Mouse (Mus musculus) right cerebral cortex, postnatal 25 days (tissue): ENCODE measurements around the gene Diaph3.
"Not testable (repeated sequence)": the region's sequence is repeated elsewhere in the genome, so short reads cannot be mapped to it uniquely, and the experiment has no call there.

Source experiments
- DNase-seq: peaks from one replicate; pipeline ENCODE4 v3.0.0; 2022

Diaph3 gene

GRCm38 (mm10) chr14:86729617-86730098, 411.4 kb downstream of the Diaph3 start:
- no peak for DNase-seq

GRCm38 (mm10) chr14:86727538-86728045, 413.4 kb downstream of the Diaph3 start:
- no peak for DNase-seq

GRCm38 (mm10) chr14:86721768-86722167, 419.3 kb downstream of the Diaph3 start:
- no peak for DNase-seq

GRCm38 (mm10) chr14:86721082-86721481, 420.0 kb downstream of the Diaph3 start:
- DNase-seq = no peak

DNA sequence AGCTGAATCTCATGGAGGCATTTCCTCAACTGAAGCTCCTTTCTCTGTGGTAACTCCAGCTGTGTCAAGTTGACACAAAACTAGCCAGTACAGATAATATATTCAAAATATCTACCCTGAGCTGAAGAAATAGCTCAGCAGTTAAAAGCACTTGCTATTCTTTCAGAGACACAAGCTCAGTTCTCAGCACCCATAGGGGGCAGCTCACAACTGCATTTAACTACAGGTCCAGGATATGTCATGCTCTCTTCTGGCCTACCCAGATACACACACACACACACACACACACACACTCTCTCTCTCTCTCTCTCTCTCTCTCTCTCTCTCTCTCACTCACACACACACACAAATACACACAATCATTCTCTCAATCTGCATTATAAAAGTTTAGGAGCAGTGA, 420.6 kb downstream of the Diaph3 start:
- DNase-seq = not testable (repeated sequence)

- no peak for DNase-seq
Observed at GRCm38 (mm10) chr14:86714088-86714690, 426.8 kb downstream of the Diaph3 start.

DNA sequence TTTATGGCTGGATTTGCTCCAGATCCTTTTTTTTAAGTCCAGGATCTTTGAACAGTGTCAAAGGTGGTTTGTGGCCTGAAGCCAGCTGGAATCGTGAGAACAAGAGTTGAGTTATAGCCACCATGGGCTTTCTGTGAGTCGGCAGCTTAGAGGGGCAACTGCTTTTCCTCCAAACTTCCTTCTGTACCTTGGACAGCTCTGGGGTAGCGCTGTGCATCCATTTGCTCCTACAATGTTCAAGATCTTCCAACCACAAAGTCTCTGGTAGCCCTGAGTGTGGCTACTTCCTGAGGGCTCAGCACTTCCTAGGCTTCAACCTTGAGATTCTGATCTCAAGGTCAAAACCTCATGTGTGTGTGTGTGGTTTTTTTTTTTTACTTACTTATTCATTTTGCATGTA, 437.0 kb downstream of the Diaph3 start:
- no peak for DNase-seq

DNA sequence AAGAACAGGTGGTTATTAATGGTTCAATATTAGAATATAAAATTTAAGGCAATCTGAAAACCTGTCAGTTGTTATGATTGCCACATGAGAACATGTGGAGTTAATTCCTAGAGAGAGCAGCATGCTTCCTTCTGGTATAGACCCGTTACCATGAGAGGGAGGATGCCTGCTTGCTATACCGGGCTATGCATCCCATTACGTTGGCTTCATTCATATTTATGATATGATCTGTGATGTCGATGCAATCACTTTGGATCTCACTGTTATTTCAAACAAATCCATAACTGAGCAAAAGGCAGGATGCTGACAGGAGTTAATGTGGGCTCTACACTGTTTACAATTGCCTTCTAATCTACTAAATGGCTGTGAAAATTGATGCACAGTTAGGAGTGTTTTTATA, 439.9 kb downstream of the Diaph3 start:
- no peak for DNase-seq

DNA sequence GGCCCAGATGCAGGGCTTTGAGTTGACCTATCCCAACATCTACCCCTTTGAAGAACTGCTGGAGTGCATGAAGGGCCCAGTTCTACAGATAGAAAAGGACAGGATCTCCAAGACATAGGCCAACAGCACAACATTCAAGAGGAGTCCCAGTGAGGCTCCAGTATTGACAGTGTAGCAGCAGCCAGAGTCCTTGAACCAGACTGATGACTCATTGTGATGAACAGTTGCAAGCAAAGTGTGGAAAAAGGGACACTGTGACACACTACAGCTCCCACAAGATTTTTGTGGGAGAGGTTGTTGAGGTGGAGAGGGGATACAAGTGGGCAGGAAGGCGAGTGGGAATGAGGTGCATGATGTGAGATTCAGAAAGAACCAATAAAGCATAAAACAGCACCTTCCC, 443.1 kb downstream of the Diaph3 start:
- DNase-seq = no peak

DNA sequence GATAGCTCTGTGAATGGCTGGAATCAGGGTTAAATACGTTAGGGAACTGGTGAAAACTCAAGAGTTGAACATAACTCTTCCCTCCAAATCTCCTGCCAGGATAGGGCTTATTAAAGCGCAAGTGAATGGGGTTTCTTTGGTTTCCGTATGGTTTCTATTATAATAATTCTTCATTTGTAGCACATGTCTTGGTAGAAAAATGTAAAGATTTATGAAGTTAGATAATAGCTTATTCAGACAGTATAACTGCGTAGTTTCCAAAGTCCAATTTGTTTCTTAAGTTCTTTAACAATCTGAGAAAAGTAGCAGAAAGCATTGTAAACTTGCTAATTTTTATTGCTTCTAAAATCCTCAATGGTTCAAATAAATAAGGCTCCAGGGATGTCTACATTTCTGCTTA, 448.3 kb downstream of the Diaph3 start:
- no peak for DNase-seq

GRCm38 (mm10) chr14:86691298-86691697, 449.7 kb downstream of the Diaph3 start:
- no peak for DNase-seq

- DNase-seq = no peak
Observed at GRCm38 (mm10) chr14:86684585-86685503, 456.2 kb downstream of the Diaph3 start.

GRCm38 (mm10) chr14:86681951-86682350, 459.1 kb downstream of the Diaph3 start:
- DNase-seq = no peak

- DNase-seq = no peak
Observed at GRCm38 (mm10) chr14:86678992-86679391, 462.0 kb downstream of the Diaph3 start.

GRCm38 (mm10) chr14:86678179-86678780, 462.8 kb downstream of the Diaph3 start:
- no peak for DNase-seq

GRCm38 (mm10) chr14:86677015-86677414, 464.0 kb downstream of the Diaph3 start:
- no peak for DNase-seq

DNA sequence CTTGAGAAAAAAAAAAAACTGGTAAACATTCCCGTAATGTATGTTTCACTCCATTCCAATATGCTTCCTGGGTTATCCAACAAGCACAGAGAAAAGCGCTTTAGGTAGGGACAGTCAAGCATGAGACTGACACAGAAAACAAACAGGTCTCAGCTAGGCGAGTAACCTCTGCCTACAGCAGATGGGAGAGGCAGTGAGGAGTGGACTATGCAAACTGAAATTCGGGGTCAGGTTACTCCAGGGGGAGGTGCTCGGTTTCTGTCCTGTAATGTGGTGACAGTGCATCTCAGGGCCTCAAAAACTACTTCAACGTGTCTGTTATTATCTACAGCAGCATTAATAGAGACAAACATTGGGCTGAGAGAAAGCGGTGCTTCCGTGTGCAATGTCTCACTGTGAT, 465.7 kb downstream of the Diaph3 start:
- no peak for DNase-seq

DNA sequence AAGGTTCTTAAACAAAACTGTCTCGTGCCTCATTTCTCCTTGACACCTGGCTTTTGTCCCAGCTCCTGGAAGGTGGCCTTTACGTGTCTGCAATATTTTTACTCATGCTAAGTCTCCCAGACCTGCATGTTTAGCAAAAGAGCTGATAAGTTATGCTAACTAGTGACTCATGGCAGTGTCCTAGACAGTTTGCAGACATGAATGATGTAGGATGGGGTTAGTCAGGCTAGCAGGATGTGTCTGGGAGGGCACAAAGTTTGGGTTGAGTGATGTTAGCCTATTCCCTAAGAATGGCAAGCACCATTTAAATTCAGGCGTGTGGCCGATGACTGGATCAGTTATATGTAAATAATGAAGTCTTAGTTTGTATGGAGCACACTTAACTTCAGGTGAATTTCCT, 478.2 kb downstream of the Diaph3 start:
- DNase-seq = no peak

- DNase-seq = no peak
Observed at GRCm38 (mm10) chr14:86660556-86660955, 480.5 kb downstream of the Diaph3 start.

DNA sequence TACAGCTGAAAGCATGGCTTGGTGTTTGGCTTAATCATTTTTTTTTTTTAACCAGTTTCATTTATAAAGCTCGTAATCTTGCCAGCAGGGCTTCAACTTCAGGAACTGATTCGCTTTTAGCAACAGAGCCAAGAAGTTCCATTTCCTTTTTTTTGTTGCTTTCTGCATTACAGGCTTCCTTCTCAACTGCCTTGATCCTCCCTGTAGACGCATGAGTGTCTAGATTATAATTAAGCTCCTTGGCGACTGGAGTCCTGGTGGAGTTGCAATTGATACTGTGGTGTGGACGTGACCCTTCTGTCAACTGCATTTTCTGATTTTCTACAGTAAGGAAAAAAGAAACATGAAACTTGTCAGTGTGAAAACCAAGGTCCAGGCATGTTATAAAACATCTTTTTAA, 484.8 kb downstream of the Diaph3 start:
- no peak for DNase-seq

GRCm38 (mm10) chr14:86646499-86647120, 494.4 kb downstream of the Diaph3 start:
- peak; percentile 12 for DNase-seq

- DNase-seq = no peak
Observed at GRCm38 (mm10) chr14:86642831-86643241, 498.2 kb downstream of the Diaph3 start.

GRCm38 (mm10) chr14:86641839-86642238, 499.2 kb downstream of the Diaph3 start:
- no peak for DNase-seq
